Mouse (Mus musculus) CH12.LX (cell line): ENCODE measurements at regions not wholly inside any gene's neighbourhood (a gene's known extent, or its start where the extent isn't known, plus 50 kb on each side); places are given as distances from the start of the nearest gene placed in this dataset.

Experiments
- DNase-seq: peaks from one replicate; pipeline ENCODE4 v3.0.0-alpha.2; 2013; ENCODE audit errors: extremely low read depth
- H3K27ac ChIP-seq: 2 replicates; pipeline ENCODE4 v1.5.1; 2012; ENCODE audit warnings: low read depth, mild to moderate bottlenecking, control low read depth, moderate library complexity; ENCODE audit not compliant: insufficient read depth
- H3K27me3 ChIP-seq: replicated peaks from 2 replicates; pipeline ENCODE3; 2012; ENCODE audit warnings: inconsistent platforms
- H3K36me3 ChIP-seq, 2 experiments: replicated peaks in 1 of 2; 2 replicates each; pipeline versions ENCODE3 to v1.6.1; 2012; ENCODE audit warnings: inconsistent platforms in 1 of 2, low read length in 1 of 2, mild to moderate bottlenecking in 1 of 2, mixed read lengths in 1 of 2, moderate library complexity in 1 of 2; ENCODE audit not compliant: control insufficient read depth in 1 of 2, insufficient read depth in 1 of 2
- H3K4me1 ChIP-seq, 2 experiments: 2 replicates each; pipeline ENCODE4 v1.6.1; 2012; ENCODE audit warnings: inconsistent platforms in 1 of 2, moderate library complexity in 1 of 2; ENCODE audit not compliant: insufficient read depth in 2 of 2, control insufficient read depth in 1 of 2
- H3K4me2 ChIP-seq: 2 replicates; pipeline ENCODE4 v1.6.1; 2012; ENCODE audit warnings: low read depth, mild to moderate bottlenecking, control low read depth; ENCODE audit not compliant: poor library complexity, insufficient read depth, severe bottlenecking
- H3K4me3 ChIP-seq, 3 experiments: fragments of 150-350 bp in 1 of 3; sonication (generic) in 1 of 3; replicated peaks in 1 of 3; 2 replicates each; pipeline versions ENCODE3 to v1.5.1; 2011 to 2012; ENCODE audit warnings: low read depth in 2 of 3, low read length in 2 of 3, mild to moderate bottlenecking in 2 of 3, moderate library complexity in 2 of 3, control low read depth in 1 of 3, improper control_type of control experiment in 1 of 3, inconsistent platforms in 1 of 3, mixed read lengths in 1 of 3; ENCODE audit not compliant: poor library complexity in 1 of 3
- H3K79me2 ChIP-seq: replicated peaks from 2 replicates; pipeline ENCODE4 v1.6.1; 2012; ENCODE audit warnings: mild to moderate bottlenecking, moderate library complexity; ENCODE audit not compliant: control insufficient read depth, poor library complexity, insufficient read depth, severe bottlenecking; ENCODE audit errors: extremely low read depth
- H3K9ac ChIP-seq: 2 replicates; pipeline ENCODE4 v1.6.1; 2012; ENCODE audit warnings: low read depth, mild to moderate bottlenecking, control low read depth, moderate library complexity; ENCODE audit not compliant: insufficient read depth
- H3K9me3 ChIP-seq: replicated peaks from 2 replicates; pipeline ENCODE3; 2012; ENCODE audit warnings: low read length, inconsistent platforms, mixed read lengths
- BHLHE40 ChIP-seq: IDR thresholded peaks from 2 replicates; pipeline ENCODE4 v1.6.1; 2011; ENCODE audit warnings: mild to moderate bottlenecking, low read depth, low read length, improper control_type of control experiment
- CHD2 ChIP-seq: IDR thresholded peaks from 2 replicates; pipeline ENCODE4 v1.6.1; 2011; ENCODE audit warnings: low read length, improper control_type of control experiment
- E2F4 ChIP-seq: IDR thresholded peaks from 2 replicates; pipeline ENCODE4 v1.6.1; 2011; ENCODE audit warnings: low read depth, low read length, improper control_type of control experiment; ENCODE audit not compliant: insufficient replicate concordance
- ELF1 ChIP-seq: IDR thresholded peaks from 2 replicates; pipeline ENCODE4 v1.6.1; 2014; ENCODE audit warnings: low read depth, mild to moderate bottlenecking, inconsistent platforms, low read length, improper control_type of control experiment
- EP300 ChIP-seq: IDR thresholded peaks from 2 replicates; pipeline ENCODE4 v1.6.1; 2011; ENCODE audit warnings: low read length, improper control_type of control experiment
- GABPA ChIP-seq: IDR thresholded peaks from 2 replicates; pipeline ENCODE4 v1.6.1; 2012; ENCODE audit warnings: low read depth, low read length, improper control_type of control experiment, inconsistent platforms; ENCODE audit not compliant: insufficient replicate concordance
- HCFC1 ChIP-seq: IDR thresholded peaks from 2 replicates; pipeline ENCODE4 v1.6.1; 2012; ENCODE audit warnings: low read depth, mild to moderate bottlenecking, inconsistent platforms, low read length, improper control_type of control experiment
- JUND ChIP-seq: conservative IDR thresholded peaks from 2 replicates; pipeline ENCODE4 v1.6.1; 2011; ENCODE audit warnings: low read depth, low read length, improper control_type of control experiment
- KAT2A ChIP-seq: IDR thresholded peaks from 2 replicates; pipeline ENCODE4 v1.6.1; 2012; ENCODE audit warnings: low read length, improper control_type of control experiment, inconsistent platforms; ENCODE audit not compliant: insufficient replicate concordance
- MAFK ChIP-seq: IDR thresholded peaks from 2 replicates; pipeline ENCODE4 v1.6.1; 2011; ENCODE audit warnings: low read length, improper control_type of control experiment; ENCODE audit not compliant: insufficient replicate concordance
- MXI1 ChIP-seq: IDR thresholded peaks from 2 replicates; pipeline ENCODE4 v1.6.1; 2011; ENCODE audit warnings: mild to moderate bottlenecking, low read depth, low read length, improper control_type of control experiment
- MYC ChIP-seq: IDR thresholded peaks from 2 replicates; pipeline ENCODE4 v1.6.1; 2011; ENCODE audit warnings: low read depth, mild to moderate bottlenecking, improper control_type of control experiment, low read length
- NRF1 ChIP-seq: IDR thresholded peaks from 2 replicates; pipeline ENCODE4 v1.6.1; 2014; ENCODE audit warnings: low read depth, mild to moderate bottlenecking, inconsistent platforms, low read length, improper control_type of control experiment, moderate library complexity
- POLR2AphosphoS2 ChIP-seq: IDR thresholded peaks from 2 replicates; pipeline ENCODE4 v1.6.1; 2011; ENCODE audit warnings: low read depth, low read length, improper control_type of control experiment
- RAD21 ChIP-seq: IDR thresholded peaks from 2 replicates; pipeline ENCODE4 v1.6.1; 2011; ENCODE audit warnings: low read depth, mild to moderate bottlenecking, low read length, improper control_type of control experiment, moderate library complexity
- TBP ChIP-seq: conservative IDR thresholded peaks from 2 replicates; pipeline ENCODE4 v1.6.1; 2011; ENCODE audit warnings: low read depth, low read length, improper control_type of control experiment
- UBTF ChIP-seq: IDR thresholded peaks from 2 replicates; pipeline ENCODE4 v1.6.1; 2012; ENCODE audit warnings: low read depth, mild to moderate bottlenecking, inconsistent platforms, low read length, improper control_type of control experiment, moderate library complexity
- USF2 ChIP-seq: conservative IDR thresholded peaks from 2 replicates; pipeline ENCODE4 v1.6.1; 2011; ENCODE audit warnings: low read depth, low read length, improper control_type of control experiment
- ZNF384 ChIP-seq: IDR thresholded peaks from 2 replicates; pipeline ENCODE4 v1.6.1; 2012; ENCODE audit warnings: low read depth, low read length, improper control_type of control experiment, inconsistent platforms
- dilution Hi-C: fragments of 300-500 bp; cut with MboI; formaldehyde crosslinking; loops from 2 replicates; pipeline ENCODE4 v1.14.3; 2020; ENCODE audit warnings: low sequenced_read_pairs; ENCODE audit not compliant: extremely low pct_unique_long_range_greater_than_20kb, extremely low pct_ligation_motif_present
- in situ Hi-C: fragments of 300-500 bp; cut with MboI; formaldehyde crosslinking; loops from 3 replicates; pipeline ENCODE4 v1.14.3; 2019; ENCODE audit warnings: low sequenced_read_pairs, low pct_ligation_motif_present, low pct_unique_long_range_greater_than_20kb, mixed read lengths

GRCm38 (mm10) chr12:112274756-112275155 is 128.7 kb downstream of the Kif26a start:
- Histone ChIP-seq H3K79me2 (no peaks in the 10 kb centered on the region), H3K4me3 (no peak overlapping the region), H3K9ac (no peak overlapping the region), H3K27ac (no peak overlapping the region), H3K9me3 (no peaks in the 10 kb centered on the region), H3K36me3 (no peaks in the 10 kb centered on the region), H3K4me2 (no peak overlapping the region), H3K4me1 (no peaks in the 10 kb centered on the region), H3K27me3 (peaks cover 83% of the 10 kb centered on the region)
- in situ Hi-C loops, result no loop called here
- no peak for DNase-seq
- dilution Hi-C loops, result no loop called here
- TF ChIP-seq HCFC1 (no peak), GABPA (no peak), BHLHE40 (no peak), MXI1 (no peak), JUND (no peak), RAD21 (no peak), MAFK (no peak), CHD2 (no peak), USF2 (no peak)

- TF ChIP-seq ZNF384 (no peak), POLR2AphosphoS2 (no peak), KAT2A (no peak), USF2 (no peak), MYC (no peak), EP300 (no peak), ELF1 (no peak), CHD2 (no peak), NRF1 (no peak), UBTF (no peak), TBP (no peak), E2F4 (no peak)
- Histone ChIP-seq H3K4me1 (no peaks in the 10 kb centered on the region), H3K4me3 (no peak overlapping the region), H3K27me3 (peaks cover 87% of the 10 kb centered on the region), H3K4me2 (no peak overlapping the region), H3K9ac (no peak overlapping the region), H3K79me2 (no peaks in the 10 kb centered on the region), H3K27ac (no peak overlapping the region), H3K9me3 (no peaks in the 10 kb centered on the region), H3K36me3 (no peaks in the 10 kb centered on the region)
- dilution Hi-C loops (no loop called here), in situ Hi-C loops (no loop called here)
- no peak for DNase-seq
Observed at GRCm38 (mm10) chr12:112276651-112277050, 130.6 kb downstream of the Kif26a start.
